Mouse (Mus musculus): Measurements from ENCODE around the gene Armc2. TPM values are rescaled to one million over a fixed set of nuclear protein-coding genes. Genes with fewer than 3 reads are reported as not detected.
A peak's percentile ranks its signal among the peaks of the same experiment; 100 is the strongest.
"Not testable (repeated sequence)": the region's sequence is repeated elsewhere in the genome, so short reads cannot be mapped to it uniquely, and the experiment has no call there.

Gene Armc2
- polyA plus RNA-seq, 1 experiment from 2014 or later = 1.1 TPM

GRCm38 (mm10) chr10:41959808-41960207 is 58.4 kb downstream of the Armc2 start:
- no peaks in the 10 kb centered on the region for H3K27me3 ChIP-seq
- H3K27ac ChIP-seq = no peak overlapping the region
- H3K4me3 ChIP-seq (replicated peaks) = no peak overlapping the region
- H3K4me1 ChIP-seq = 0 out of 2 replicates have a peak, but pooled peaks cover 2% of the 10 kb centered on the region
- H3K4me2 ChIP-seq = no peak overlapping the region
- no peak overlapping the region for H3K9ac ChIP-seq
- no peaks in the 10 kb centered on the region for H3K36me3 ChIP-seq
- WGBS = 67% methylated on average over 2 of the region's 2 CpGs
- no peaks in the 10 kb centered on the region for H3K9me3 ChIP-seq (replicated peaks)
- no peak for ATAC-seq (replicated peaks; ENCODE audit: low FRiP score)

GRCm38 (mm10) chr10:41958677-41959274 is 59.5 kb downstream of the Armc2 start:
- Histone ChIP-seq H3K27ac (no peak overlapping the region), H3K4me2 (no peak overlapping the region), H3K9ac (no peak overlapping the region), H3K4me3 (replicated peaks) (no peak overlapping the region), H3K27me3 (no peaks in the 10 kb centered on the region), H3K4me1 (0 out of 2 replicates have a peak, but pooled peaks cover 2% of the 10 kb centered on the region), H3K36me3 (no peaks in the 10 kb centered on the region), H3K9me3 (replicated peaks) (no peaks in the 10 kb centered on the region)
- 89% methylated on average over 19 of the region's 19 CpGs for WGBS
- no peak for ATAC-seq (replicated peaks; ENCODE audit: low FRiP score)

GRCm38 (mm10) chr10:41957421-41958225 is 60.6 kb downstream of the Armc2 start:
- Histone ChIP-seq H3K27me3 (no peaks in the 10 kb centered on the region), H3K36me3 (no peaks in the 10 kb centered on the region), H3K27ac (no peak overlapping the region), H3K4me1 (0 out of 2 replicates have a peak, but pooled peaks cover 2% of the 10 kb centered on the region), H3K4me3 (replicated peaks) (no peak overlapping the region), H3K9ac (no peak overlapping the region), H3K9me3 (replicated peaks) (no peaks in the 10 kb centered on the region), H3K4me2 (no peak overlapping the region)
- ATAC-seq (replicated peaks; ENCODE audit: low FRiP score) = no peak
- 88% methylated on average over 18 of the region's 18 CpGs for WGBS

- Histone ChIP-seq H3K9me3 (replicated peaks) (no peaks in the 10 kb centered on the region), H3K27me3 (no peaks in the 10 kb centered on the region), H3K36me3 (no peaks in the 10 kb centered on the region), H3K9ac (no peak overlapping the region), H3K4me1 (no peaks in the 10 kb centered on the region), H3K4me2 (no peak overlapping the region), H3K27ac (no peak overlapping the region), H3K4me3 (replicated peaks) (no peak overlapping the region)
- ATAC-seq (replicated peaks; ENCODE audit: low FRiP score) = no peak
- WGBS = 93% methylated on average over 5 of the region's 5 CpGs
Observed at GRCm38 (mm10) chr10:41953528-41953864, 64.7 kb downstream of the Armc2 start.

GRCm38 (mm10) chr10:41952850-41953527 is 65.3 kb downstream of the Armc2 start:
- H3K9ac ChIP-seq = no peak overlapping the region
- 96% methylated on average over 14 of the region's 14 CpGs for WGBS
- ATAC-seq (replicated peaks; ENCODE audit: low FRiP score) = no peak
- no peak overlapping the region for H3K27ac ChIP-seq
- no peak overlapping the region for H3K4me2 ChIP-seq
- H3K4me1 ChIP-seq = no peaks in the 10 kb centered on the region
- H3K4me3 ChIP-seq (replicated peaks) = no peak overlapping the region
- H3K36me3 ChIP-seq = no peaks in the 10 kb centered on the region
- H3K27me3 ChIP-seq = no peaks in the 10 kb centered on the region
- no peaks in the 10 kb centered on the region for H3K9me3 ChIP-seq (replicated peaks)

- 94% methylated on average over 10 of the region's 10 CpGs for WGBS
- ATAC-seq (replicated peaks; ENCODE audit: low FRiP score); H3K4me3 ChIP-seq (replicated peaks); H3K9me3 ChIP-seq (replicated peaks); H3K36me3 ChIP-seq; H3K27me3 ChIP-seq; H3K4me2 ChIP-seq; H3K4me1 ChIP-seq; H3K9ac ChIP-seq; H3K27ac ChIP-seq: not testable (repeated sequence)
Observed at GRCm38 (mm10) chr10:41952354-41952753, 65.9 kb downstream of the Armc2 start.

- no peaks in the 10 kb centered on the region for H3K36me3 ChIP-seq
- peaks cover 32% of the 10 kb centered on the region for H3K4me1 ChIP-seq
- no peak overlapping the region for H3K4me2 ChIP-seq
- H3K4me3 ChIP-seq (replicated peaks) = no peak overlapping the region
- no peaks in the 10 kb centered on the region for H3K27me3 ChIP-seq
- 73% methylated on average over 4 of the region's 4 CpGs for WGBS
- H3K9ac ChIP-seq = no peak overlapping the region
- no peak for ATAC-seq (replicated peaks; ENCODE audit: low FRiP score)
- no peaks in the 10 kb centered on the region for H3K9me3 ChIP-seq (replicated peaks)
- H3K27ac ChIP-seq = no peak overlapping the region
Observed at GRCm38 (mm10) chr10:41939090-41939489, 79.2 kb downstream of the Armc2 start.

- ATAC-seq (replicated peaks; ENCODE audit: low FRiP score) = no peak
- Histone ChIP-seq H3K9me3 (replicated peaks) (no peaks in the 10 kb centered on the region), H3K4me2 (no peak overlapping the region), H3K4me3 (replicated peaks) (no peak overlapping the region), H3K27ac (peak overlapping the region; percentile 93), H3K9ac (no peak overlapping the region), H3K36me3 (no peaks in the 10 kb centered on the region), H3K27me3 (no peaks in the 10 kb centered on the region), H3K4me1 (peaks cover 43% of the 10 kb centered on the region)
- 26% methylated on average over 4 of the region's 4 CpGs for WGBS
Observed at GRCm38 (mm10) chr10:41937176-41937575, 81.1 kb downstream of the Armc2 start.

- Histone ChIP-seq H3K27ac (peak overlapping the region; percentile 93), H3K9me3 (replicated peaks) (no peaks in the 10 kb centered on the region), H3K9ac (no peak overlapping the region), H3K4me1 (peaks cover 51% of the 10 kb centered on the region), H3K4me3 (replicated peaks) (no peak overlapping the region), H3K27me3 (no peaks in the 10 kb centered on the region), H3K4me2 (no peak overlapping the region), H3K36me3 (no peaks in the 10 kb centered on the region)
- 47% methylated on average over 4 of the region's 4 CpGs for WGBS
- ATAC-seq (replicated peaks; ENCODE audit: low FRiP score) = no peak
Observed at GRCm38 (mm10) chr10:41936100-41936499, 82.1 kb downstream of the Armc2 start.

- Histone ChIP-seq H3K27ac (peak overlapping the region; percentile 93), H3K9me3 (replicated peaks) (no peaks in the 10 kb centered on the region), H3K4me2 (peak overlapping the region; percentile 58), H3K9ac (no peak overlapping the region), H3K27me3 (no peaks in the 10 kb centered on the region), H3K36me3 (no peaks in the 10 kb centered on the region), H3K4me1 (peaks cover 57% of the 10 kb centered on the region), H3K4me3 (replicated peaks) (no peak overlapping the region)
- ATAC-seq (replicated peaks; ENCODE audit: low FRiP score) = no peak
Observed at GRCm38 (mm10) chr10:41935476-41935829, 82.8 kb downstream of the Armc2 start.

- no peaks in the 10 kb centered on the region for H3K27me3 ChIP-seq
- H3K36me3 ChIP-seq = no peaks in the 10 kb centered on the region
- H3K9ac ChIP-seq = no peak overlapping the region
- H3K27ac ChIP-seq = peak overlapping the region; percentile 93
- H3K9me3 ChIP-seq (replicated peaks) = no peaks in the 10 kb centered on the region
- H3K4me1 ChIP-seq = peaks cover 57% of the 10 kb centered on the region
- WGBS = 5% methylated on average over 21 of the region's 21 CpGs
- H3K4me2 ChIP-seq = peak overlapping the region; percentile 58
- H3K4me3 ChIP-seq (replicated peaks) = peak overlapping the region; percentile 13
- peak; percentile 81 for ATAC-seq (replicated peaks; ENCODE audit: low FRiP score)
Observed at GRCm38 (mm10) chr10:41934633-41935475, 83.4 kb downstream of the Armc2 start.

All from kidney, embryonic 15.5 days (tissue).